Mouse (Mus musculus): ENCODE data around the gene Spdef. TPM values are rescaled to one million over a fixed set of nuclear protein-coding genes. Genes with fewer than 3 reads are reported as not detected.

Spdef gene
- polyA plus RNA-seq, 1 experiment from 2014 or later: 0.40 TPM

- no peak for ATAC-seq (ENCODE audit: low FRiP score, low read depth)
- 88% methylated on average over 6 of the region's 6 CpGs for WGBS
- no peak overlapping the region for H3K4me3 ChIP-seq
- no peaks in the 10 kb centered on the region for H3K9me3 ChIP-seq
- peaks cover 2% of the 10 kb centered on the region; the same call in 1 of the 2 replicates for H3K4me1 ChIP-seq
- H3K27ac ChIP-seq (replicated peaks): no peak overlapping the region
- no peak overlapping the region for H3K4me2 ChIP-seq (replicated peaks)
- H3K27me3 ChIP-seq: no peaks in the 10 kb centered on the region
- H3K36me3 ChIP-seq: no peaks in the 10 kb centered on the region
- no peak overlapping the region for H3K9ac ChIP-seq (replicated peaks)
Observed at GRCm38 (mm10) chr17:27671720-27672119, 57.0 kb downstream of the Spdef start.

Other genes starting within 250 kb of the Spdef start
- 4.2 and 5.7 TPM in 2 replicates for gene Grm4, start 207.6 kb downstream of the Spdef start, polyA plus RNA-seq (2016; fragmentation: Nextera tagmentation; extraction: Ambion mirVana)
- gene Hmga1, start 172.5 kb downstream of the Spdef start, polyA plus RNA-seq (2016; fragmentation: Nextera tagmentation; extraction: Ambion mirVana): 213 and 215 TPM in 2 replicates
- 18.9 and 20.7 TPM in 2 replicates for gene AI413582, start 163.2 kb downstream of the Spdef start, polyA plus RNA-seq (2016; fragmentation: Nextera tagmentation; extraction: Ambion mirVana)
- 189 and 196 TPM in 2 replicates for gene Nudt3, start 105.5 kb downstream of the Spdef start, polyA plus RNA-seq (2016; fragmentation: Nextera tagmentation; extraction: Ambion mirVana)
- gene RPS10-NUDT3, start 93.7 kb downstream of the Spdef start, polyA plus RNA-seq (2016; fragmentation: Nextera tagmentation; extraction: Ambion mirVana): not detected in 2 replicates
- 694 and 702 TPM in 2 replicates for gene Rps10, start 92.3 kb downstream of the Spdef start, polyA plus RNA-seq (2016; fragmentation: Nextera tagmentation; extraction: Ambion mirVana)
- 6.3 and 6.7 TPM in 2 replicates for gene Pacsin1, start 73.4 kb downstream of the Spdef start, polyA plus RNA-seq (2016; fragmentation: Nextera tagmentation; extraction: Ambion mirVana)
- gene D17Wsu92e, start 91.7 kb upstream of the Spdef start, polyA plus RNA-seq (2016; fragmentation: Nextera tagmentation; extraction: Ambion mirVana): 12.4 and 12.9 TPM in 2 replicates
- gene Snrpc, start 109.2 kb upstream of the Spdef start, polyA plus RNA-seq (2016; fragmentation: Nextera tagmentation; extraction: Ambion mirVana): 350 and 358 TPM in 2 replicates
- 8.3 and 9.2 TPM in 2 replicates for gene Uhrf1bp1, start 127.5 kb upstream of the Spdef start, polyA plus RNA-seq (2016; fragmentation: Nextera tagmentation; extraction: Ambion mirVana)
- gene Anks1, start 180.4 kb upstream of the Spdef start, polyA plus RNA-seq (2016; fragmentation: Nextera tagmentation; extraction: Ambion mirVana): 60.7 and 64.8 TPM in 2 replicates
- 95.7 TPM in 2 replicates for gene Taf11, start 180.9 kb upstream of the Spdef start, polyA plus RNA-seq (2016; fragmentation: Nextera tagmentation; extraction: Ambion mirVana)

All from midbrain, embryonic 12.5 days (tissue).